Mouse (Mus musculus) forebrain, embryonic 16.5 days (tissue): Measurements from ENCODE around the gene Exoc6. TPM values are rescaled to one million over a fixed set of nuclear protein-coding genes. Genes with fewer than 3 reads are reported as not detected.

ENCODE experiments used
- ATAC-seq: fragments of 200-750 bp; cut with Nextera tagmentation; 2 replicates; pipeline ENCODE4 v1.8.0; 2017; ENCODE audit warnings: mild to moderate bottlenecking, moderate library complexity
- H3K27ac ChIP-seq: fragments of 300-500 bp; sonication (generic); 2 replicates; pipeline ENCODE4 v1.5.1; 2014; ENCODE audit warnings: low read length, control low read depth
- H3K27me3 ChIP-seq: fragments of 300-500 bp; sonication (generic); replicated peaks from 2 replicates; pipeline ENCODE4 v1.6.1; 2014; ENCODE audit warnings: low read length; ENCODE audit not compliant: control insufficient read depth, insufficient read depth
- H3K36me3 ChIP-seq: fragments of 300-500 bp; sonication (generic); 2 replicates; pipeline ENCODE4 v1.6.1; 2014; ENCODE audit not compliant: control insufficient read depth, insufficient read depth
- H3K4me1 ChIP-seq: fragments of 300-500 bp; sonication (generic); replicated peaks from 2 replicates; pipeline ENCODE4 v1.6.1; 2014; ENCODE audit warnings: low read length; ENCODE audit not compliant: control insufficient read depth, insufficient read depth
- H3K4me2 ChIP-seq: fragments of 300-500 bp; sonication (generic); 2 replicates; pipeline ENCODE4 v1.6.1; 2014; ENCODE audit warnings: mild to moderate bottlenecking, low read length, control low read depth
- H3K4me3 ChIP-seq: fragments of 300-500 bp; sonication (generic); replicated peaks from 2 replicates; pipeline ENCODE4 v1.5.1; 2014; ENCODE audit warnings: mild to moderate bottlenecking, low read length, control low read depth
- H3K9ac ChIP-seq: fragments of 300-500 bp; sonication (generic); replicated peaks from 2 replicates; pipeline ENCODE4 v1.6.1; 2014; ENCODE audit warnings: low read depth, low read length, control low read depth
- H3K9me3 ChIP-seq: fragments of 300-500 bp; sonication (generic); 2 replicates; pipeline ENCODE4 v1.6.1; 2016; ENCODE audit warnings: low read length; ENCODE audit not compliant: control insufficient read depth
- WGBS: fragments of 180-500 bp; shearing (Covaris S2); extraction: QIAGEN DNeasy Blood & Tissue Kit; methylation state at CpG from one replicate; pipeline ENCODE4 v1.1.7; 2014; 5-methylcytosine and 5-hydroxymethylcytosine counted together
- polyA plus RNA-seq: library from polyadenylated mRNA; unstranded; fragments of >200 nt; fragmentation: Nextera tagmentation; extraction: Ambion mirVana; gene quantifications from 2 replicates; pipeline ENCODE4 v1.2.1, GENCODE M21; 2015

Gene Exoc6
- polyA plus RNA-seq, 1 experiment from 2014 or later, result 28.3 TPM

GRCm38 (mm10) chr19:37724591-37724990, 174.4 kb downstream of the Exoc6 start:
- 96% methylated on average over 5 of the region's 5 CpGs for WGBS
- Histone ChIP-seq H3K9ac (no peak overlapping the region), H3K4me1 (no peaks in the 10 kb centered on the region), H3K4me2 (no peak overlapping the region), H3K4me3 (no peak overlapping the region), H3K27me3 (no peaks in the 10 kb centered on the region), H3K36me3 (no peaks in the 10 kb centered on the region), H3K27ac (no peak overlapping the region), H3K9me3 (no peaks in the 10 kb centered on the region)
- ATAC-seq, result no peak

- no peaks in the 10 kb centered on the region for H3K27me3 ChIP-seq
- 87% methylated on average over 7 of the region's 7 CpGs for WGBS
- no peak overlapping the region for H3K4me3 ChIP-seq
- H3K4me2 ChIP-seq, result no peak overlapping the region
- H3K36me3 ChIP-seq, result no peaks in the 10 kb centered on the region
- no peak overlapping the region for H3K27ac ChIP-seq
- H3K9ac ChIP-seq, result no peak overlapping the region
- H3K4me1 ChIP-seq, result no peaks in the 10 kb centered on the region
- H3K9me3 ChIP-seq, result no peaks in the 10 kb centered on the region
- ATAC-seq, result no peak
Measured at GRCm38 (mm10) chr19:37726585-37726984, 176.4 kb downstream of the Exoc6 start.

- WGBS, result 98% methylated on average over 2 of the region's 2 CpGs
- Histone ChIP-seq H3K9me3 (no peaks in the 10 kb centered on the region), H3K4me3 (no peak overlapping the region), H3K27ac (no peak overlapping the region), H3K9ac (no peak overlapping the region), H3K27me3 (no peaks in the 10 kb centered on the region), H3K4me2 (no peak overlapping the region), H3K4me1 (no peaks in the 10 kb centered on the region), H3K36me3 (no peaks in the 10 kb centered on the region)
- no peak for ATAC-seq
Measured at GRCm38 (mm10) chr19:37727366-37727765, 177.1 kb downstream of the Exoc6 start.

Other genes starting within 250 kb of the Exoc6 start
- 31.9 and 36.4 TPM in 2 replicates for gene Ide, start 212.6 kb upstream of the Exoc6 start, polyA plus RNA-seq
- 30.2 and 37.9 TPM in 2 replicates for gene Kif11, start 174.0 kb upstream of the Exoc6 start, polyA plus RNA-seq
- 3.3 and 5.1 TPM in 2 replicates for gene Hhex, start 115.6 kb upstream of the Exoc6 start, polyA plus RNA-seq
- not detected in 2 replicates for gene Cyp26c1, start 135.2 kb downstream of the Exoc6 start, polyA plus RNA-seq
- gene Cyp26a1, start 147.4 kb downstream of the Exoc6 start, polyA plus RNA-seq, result not detected in 2 replicates